In the genomic region with DNA sequence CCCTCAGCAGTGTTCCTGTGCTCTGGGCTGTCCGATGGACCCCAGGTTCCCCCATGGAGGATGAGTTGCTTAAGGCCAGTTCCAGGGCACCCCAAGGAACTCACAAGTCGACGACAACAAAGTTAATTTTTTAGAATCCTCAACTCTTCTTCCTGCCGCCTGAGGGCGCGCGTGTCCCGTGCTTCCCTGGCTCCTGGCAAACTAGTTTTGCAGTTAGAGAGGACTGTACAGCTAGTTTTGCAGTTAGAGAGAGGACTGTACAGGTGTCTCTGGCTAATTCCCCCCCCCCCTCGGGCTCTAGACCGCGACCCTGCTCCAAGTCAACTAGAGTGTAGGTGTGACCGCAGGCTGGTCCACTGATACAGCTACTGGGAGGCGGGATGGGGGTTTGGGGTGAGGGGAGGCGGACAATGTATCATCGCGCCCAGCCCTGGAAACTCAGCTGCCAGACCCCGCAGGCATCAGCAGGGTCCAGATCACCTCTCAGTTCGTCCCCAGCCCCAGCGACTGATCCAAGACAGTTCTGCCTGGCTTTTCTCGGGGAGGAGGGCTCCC, we compare ENCODE assay signal across 9 mouse cellular contexts. TPM values are rescaled to one million over a fixed set of nuclear protein-coding genes. Genes with fewer than 3 reads are reported as not detected.
DNase-seq lines count a peak whose midpoint lies in the region; ATAC-seq and TF ChIP-seq lines count a peak whose summit lies in the region.
"Had no signal": no experiment of that assay in that cellular context is flagged by ENCODE, and none has a peak within 500 bp of the region (broad histone marks: within the 10 kb centered on the region; RNA-seq: fewer than 3 reads in every experiment).

No protein-coding gene starts in this region.

- TF ChIP-seq EP300 in liver, postnatal 0 days (IDR thresholded peaks at IDR 0.05; ENCODE audit: low read depth): no peak

- H3K9me3 ChIP-seq in intestine, embryonic 14.5 days (ENCODE audit: control insufficient read depth, low read length): no peaks in the 10 kb centered on the region
- no peaks in the 10 kb centered on the region for H3K9me3 ChIP-seq in liver, postnatal 0 days (ENCODE audit: low read length)
- H3K9me3 ChIP-seq: hindbrain, embryonic 15.5 days had no signal

- H3K36me3 ChIP-seq in intestine, embryonic 14.5 days (ENCODE audit: control insufficient read depth, insufficient read depth, low read length): peaks cover 17% of the 10 kb centered on the region
- peaks cover 14% of the 10 kb centered on the region; the same call in 1 of the 2 replicates for H3K36me3 ChIP-seq in liver, postnatal 0 days (replicated peaks; ENCODE audit: insufficient read depth, low read length)

- peak; percentile 58 to 65 for DNase-seq in urinary bladder, adult 18-20 months (ENCODE audit: low spot score in 2 of 2)
- DNase-seq in urinary bladder, postnatal 10 days (ENCODE audit: low spot score): no peak
- peak; percentile 68 for DNase-seq in cerebellum, adult 8-10 months
- DNase-seq in gastrocnemius, postnatal 10 days: peak; percentile 76
- peak; percentile 83 for DNase-seq in intestine, embryonic 14.5 days (ENCODE audit: low spot score)
- DNase-seq in liver, postnatal 0 days: peak; percentile 80
- DNase-seq in ovary, adult 18-20 months (ENCODE audit: low spot score): peak; percentile 37
- peak; percentile 84 for DNase-seq in thymus, postnatal 14 days

- H3K4me2 ChIP-seq in intestine, embryonic 14.5 days (ENCODE audit: low read length): peak overlapping the region; percentile 96
- H3K4me2 ChIP-seq in liver, postnatal 0 days (ENCODE audit: low read depth, low read length): peak overlapping the region; percentile 91

- WGBS in intestine, embryonic 14.5 days: 20% methylated on average over 20 of the region's 20 CpGs
- WGBS in liver, postnatal 0 days (ENCODE audit: insufficient replicate concordance): 26% methylated on average over 20 of the region's 20 CpGs

- peaks cover 18% of the 10 kb centered on the region for H3K4me1 ChIP-seq in intestine, embryonic 14.5 days (replicated peaks; ENCODE audit: control insufficient read depth, insufficient read depth, low read length)
- peaks cover 26% of the 10 kb centered on the region for H3K4me1 ChIP-seq in liver, postnatal 0 days (ENCODE audit: insufficient read depth)

- ATAC-seq in intestine, embryonic 14.5 days (replicated peaks; ENCODE audit: low FRiP score, low TSS enrichment, low read depth): 0 out of 2 replicates have a peak, but pooled peaks have one; percentile 26
- ATAC-seq in liver, postnatal 0 days: 0 out of 2 replicates have a peak, but pooled peaks have one; percentile 11

- H3K4me3 ChIP-seq in intestine, embryonic 14.5 days (ENCODE audit: low read depth, low read length): no peak overlapping the region
- H3K4me3 ChIP-seq in liver, postnatal 0 days (ENCODE audit: low read depth, low read length): no peak overlapping the region

- no peaks in the 10 kb centered on the region for H3K27me3 ChIP-seq in intestine, embryonic 14.5 days (replicated peaks; ENCODE audit: control insufficient read depth, insufficient read depth, low read length)
- no peaks in the 10 kb centered on the region for H3K27me3 ChIP-seq in liver, postnatal 0 days (ENCODE audit: insufficient read depth, low read length)
- H3K27me3 ChIP-seq: hindbrain, embryonic 15.5 days had no signal

- no peak overlapping the region for H3K27ac ChIP-seq in intestine, embryonic 14.5 days (ENCODE audit: low read depth)
- peak overlapping the region; percentile 90 for H3K27ac ChIP-seq in liver, postnatal 0 days (ENCODE audit: low read depth)

- H3K9ac ChIP-seq in intestine, embryonic 14.5 days (ENCODE audit: low read length): no peak overlapping the region
- H3K9ac ChIP-seq in liver, postnatal 0 days (replicated peaks): no peak overlapping the region; the same call in 1 of the 2 replicates

- TF ChIP-seq CTCF in liver, postnatal 0 days (IDR thresholded peaks at IDR 0.05; ENCODE audit: low read depth): peak; percentile 96

RNA-seq across cellular contexts. Expression of gene Fam207a, which starts 1.6 kb away (rescaled TPM):
- 10 to 100 TPM in 1 of 2 experiments, 1 to 10 TPM in 1; 9.9 to 10.4 TPM for total RNA-seq in gastrocnemius, postnatal 10 days (2021)
- 39.1 and 41.0 TPM in 2 replicates for polyA plus RNA-seq in intestine, embryonic 14.5 days (2014; fragmentation: Nextera tagmentation; extraction: Ambion mirVana)
- 14.8 and 15.5 TPM in 2 replicates for polyA plus RNA-seq in liver, postnatal 0 days (2015; fragmentation: Nextera tagmentation; extraction: Ambion mirVana)

RNA-seq across cellular contexts. Expression of gene Itgb2, which starts 12.9 kb away (rescaled TPM):
- 1 to 10 TPM; 2.1 to 4.5 TPM for total RNA-seq in gastrocnemius, postnatal 10 days (2021)
- 1.9 and 3.1 TPM in 2 replicates for polyA plus RNA-seq in intestine, embryonic 14.5 days (2014; fragmentation: Nextera tagmentation; extraction: Ambion mirVana)
- polyA plus RNA-seq in liver, postnatal 0 days (2015; fragmentation: Nextera tagmentation; extraction: Ambion mirVana): 18.7 and 23.1 TPM in 2 replicates
